Mouse (Mus musculus): ENCODE measurements around the gene Pigg.
A peak's percentile ranks its signal among the peaks of the same experiment; 100 is the strongest.
"Not testable (repeated sequence)": the region's sequence is repeated elsewhere in the genome, so short reads cannot be mapped to it uniquely, and the experiment has no call there.

Pigg gene

DNA sequence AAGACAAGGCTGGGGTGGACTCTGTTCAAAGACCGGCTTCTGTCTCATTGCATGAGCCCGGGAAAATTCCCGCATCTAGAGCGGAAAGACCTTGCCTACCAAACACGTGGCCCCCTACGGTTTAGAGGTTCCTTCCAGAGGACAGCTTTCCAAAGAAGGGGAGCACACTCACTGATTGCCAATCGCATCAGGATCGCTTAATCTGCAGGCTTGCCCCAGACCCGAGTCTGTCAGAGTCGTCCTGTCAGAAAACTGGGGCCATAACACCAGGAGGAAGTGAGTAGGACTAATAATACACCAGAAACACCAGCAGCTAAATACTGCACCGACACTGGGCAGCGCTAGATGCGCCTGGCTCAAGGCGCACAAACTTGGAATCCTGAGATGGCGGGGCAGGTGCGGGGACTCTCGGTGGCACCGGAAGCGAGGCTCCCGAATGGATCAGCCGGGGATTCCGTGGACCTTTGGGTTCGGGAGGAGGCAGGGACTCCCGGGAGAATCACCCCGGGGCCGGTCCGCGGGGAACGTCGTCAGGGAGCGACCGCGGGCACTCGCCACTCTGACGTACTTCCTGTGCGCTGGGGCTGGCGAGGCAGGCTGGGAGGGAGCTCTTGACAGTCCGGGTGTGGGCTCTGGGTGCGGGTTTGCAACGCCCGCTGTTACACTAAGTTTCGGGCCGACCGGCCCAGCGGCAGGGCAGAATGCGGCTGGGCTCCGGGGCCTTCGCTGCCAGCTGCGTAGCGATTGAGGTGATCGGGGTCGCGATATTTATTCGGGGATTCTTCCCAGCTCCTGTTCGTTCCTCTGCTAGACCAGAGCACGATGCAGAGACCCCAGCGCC lies at the start of gene Pigg:
Gene Pigg, plus strand, starts transcription at position 386 of the 841 bp plus-strand sequence.
- peak; percentile 77 for DNase-seq (ENCODE audit: low read depth, low spot score)

DNA sequence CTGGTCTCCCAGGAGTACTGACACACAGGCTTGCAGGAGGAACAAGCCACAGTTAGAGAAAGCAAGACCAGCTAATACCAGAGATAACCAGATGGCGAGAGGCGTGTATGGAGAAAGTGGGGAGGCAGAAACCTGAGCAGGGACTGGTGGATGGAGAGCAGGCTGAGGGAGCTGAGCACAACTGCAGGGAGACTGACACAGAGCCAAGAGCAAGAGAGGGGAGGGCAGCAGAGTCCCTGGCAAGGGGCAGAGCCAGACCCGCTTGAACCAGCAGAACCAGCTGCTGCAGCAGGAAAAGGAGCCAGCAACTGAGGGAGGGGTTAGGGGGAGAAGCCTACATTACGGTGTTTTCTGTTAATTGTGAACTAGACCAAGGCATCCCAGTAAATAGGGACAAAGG lies 49.7 kb upstream of the Pigg start:
- DNase-seq (ENCODE audit: low read depth, low spot score), result no peak

DNA sequence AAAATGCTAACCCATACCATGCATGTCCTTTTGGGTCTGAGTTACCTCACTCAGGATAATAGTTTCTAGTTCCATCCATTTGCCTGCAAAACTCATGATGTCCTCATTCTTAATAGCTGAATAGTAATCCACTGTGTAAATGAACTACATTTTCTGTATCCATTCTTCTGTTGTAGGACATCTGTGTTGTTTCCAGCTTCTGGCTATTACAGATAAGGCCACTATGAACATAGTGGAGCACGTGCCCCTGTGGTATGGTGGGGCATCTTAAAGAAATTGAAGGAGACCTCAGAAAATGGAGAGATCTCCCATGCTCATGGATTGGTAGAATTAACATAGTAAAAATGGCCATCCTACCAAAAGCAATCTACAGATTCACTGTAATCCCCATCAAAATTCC lies 48.6 kb upstream of the Pigg start:
- not testable (repeated sequence) for DNase-seq (ENCODE audit: low read depth, low spot score)

DNA sequence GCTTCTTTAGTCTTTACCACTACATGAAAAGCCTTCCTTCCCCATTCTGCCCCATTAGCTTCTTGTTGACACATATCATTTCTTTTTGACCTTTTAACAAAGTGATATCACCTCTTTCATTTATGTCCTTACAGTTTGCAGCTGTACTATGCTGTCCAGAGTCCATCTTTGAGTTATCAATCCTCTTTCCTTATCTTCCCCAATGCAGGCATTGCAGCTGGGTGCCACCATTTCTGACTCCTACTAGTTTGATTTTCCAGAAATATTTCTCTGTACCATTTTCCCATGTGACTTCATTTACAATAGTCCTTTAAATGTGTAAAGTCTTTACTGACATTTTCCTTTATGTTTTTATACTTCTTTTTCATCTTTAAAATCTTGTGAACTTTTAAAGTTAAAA lies 45.4 kb upstream of the Pigg start:
- DNase-seq (ENCODE audit: low read depth, low spot score), result no peak

DNA sequence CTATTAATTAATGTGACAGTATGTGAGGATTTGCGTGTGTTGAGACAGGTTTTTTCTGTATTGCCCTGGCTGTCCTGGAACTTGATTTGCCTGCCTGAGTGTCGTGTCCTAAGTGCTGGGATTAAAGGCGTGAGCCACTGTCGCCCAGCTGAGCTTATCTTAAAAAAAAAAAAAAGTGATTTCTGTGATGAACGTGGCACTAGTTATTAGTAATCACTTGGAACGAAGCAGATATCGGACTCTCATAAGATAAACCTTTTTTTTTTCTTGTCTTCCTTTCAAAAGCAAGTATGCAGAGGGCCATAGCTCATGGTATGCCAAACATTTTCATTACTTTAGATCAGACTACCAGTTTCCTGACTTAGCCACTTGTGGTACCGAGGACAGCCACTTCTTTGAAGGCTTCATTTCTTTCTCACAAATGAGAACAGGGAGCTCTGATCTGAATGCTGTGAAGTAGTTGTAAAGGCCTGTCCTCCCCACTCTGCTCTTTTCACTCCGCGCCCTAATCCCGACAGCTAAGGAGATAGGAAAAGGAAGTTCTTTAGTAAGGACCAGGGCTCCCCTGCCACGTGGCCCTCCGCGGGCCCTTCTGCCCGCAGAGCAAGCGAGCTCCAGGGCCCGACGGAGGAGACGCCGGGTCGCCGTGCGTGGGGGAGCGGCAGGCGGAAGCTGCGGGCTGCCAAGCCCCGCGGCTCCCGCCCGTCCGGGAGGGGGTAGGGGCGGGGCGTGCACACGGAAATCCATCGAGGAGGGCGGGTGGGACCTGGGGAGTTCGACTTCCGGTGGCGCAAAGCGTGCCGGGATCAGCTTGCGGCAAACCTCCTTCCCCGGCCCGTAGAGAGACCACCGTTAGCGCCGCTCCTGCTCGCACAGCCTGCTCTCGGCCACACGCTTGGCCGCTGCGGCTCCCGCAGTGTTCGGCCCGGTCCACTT lies 44.0 kb upstream of the Pigg start, which contains the start of gene Dr1:
Gene Dr1, plus strand, starts transcription at position 771 of the 936 bp plus-strand sequence.
- peak; percentile 90 for DNase-seq (ENCODE audit: low read depth, low spot score)

DNA sequence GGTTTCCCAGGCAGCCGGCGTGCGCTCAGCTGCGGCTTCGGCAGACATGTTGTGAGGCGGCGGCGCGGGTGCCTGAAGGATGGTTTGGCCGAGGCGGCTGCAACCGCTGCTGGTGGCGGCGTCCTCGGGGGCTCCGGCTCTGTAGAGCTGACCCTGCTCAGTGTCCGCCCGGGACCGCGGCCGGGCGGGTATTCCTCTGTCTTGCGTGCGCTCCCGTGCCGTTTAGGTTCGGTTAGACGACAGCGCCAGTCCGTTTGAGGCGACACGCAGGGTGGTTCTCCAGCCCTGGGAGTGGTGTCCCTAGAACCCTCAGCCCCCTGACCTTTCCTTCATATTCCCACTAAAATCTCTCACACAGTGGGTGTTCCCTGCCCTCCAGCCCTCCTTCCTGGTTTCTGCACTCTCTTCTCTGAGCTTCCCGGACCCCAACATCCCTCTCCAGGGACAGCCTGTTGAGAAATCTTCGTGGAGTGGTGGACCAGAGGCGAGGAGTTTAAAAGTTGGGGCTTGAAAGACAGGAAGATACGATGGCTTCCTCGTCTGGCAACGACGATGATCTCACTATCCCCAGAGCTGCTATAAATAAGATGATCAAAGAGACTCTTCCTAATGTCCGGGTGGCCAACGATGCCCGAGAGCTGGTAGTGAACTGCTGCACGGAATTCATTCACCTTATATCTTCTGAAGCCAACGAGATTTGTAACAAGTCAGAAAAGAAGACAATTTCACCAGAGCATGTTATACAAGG lies 43.2 kb upstream of the Pigg start:
- no peak for DNase-seq (ENCODE audit: low read depth, low spot score)

DNA sequence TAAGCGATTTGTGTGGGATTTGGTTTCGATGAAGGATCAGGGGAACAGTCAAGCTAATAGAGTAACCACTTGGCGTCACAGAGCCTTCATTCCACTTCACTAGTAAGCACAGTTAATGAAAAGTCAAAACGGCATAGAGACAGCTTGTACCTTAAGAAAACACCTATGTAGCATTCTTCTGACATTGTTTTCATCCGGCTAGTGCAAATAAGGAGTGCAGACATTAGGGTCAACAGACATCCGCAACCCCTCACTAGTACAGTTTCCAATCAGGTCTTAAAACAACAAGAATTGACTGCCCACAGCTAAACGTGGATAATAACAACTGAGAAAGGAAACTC lies 42.6 kb upstream of the Pigg start:
- no peak for DNase-seq (ENCODE audit: low read depth, low spot score)

DNA sequence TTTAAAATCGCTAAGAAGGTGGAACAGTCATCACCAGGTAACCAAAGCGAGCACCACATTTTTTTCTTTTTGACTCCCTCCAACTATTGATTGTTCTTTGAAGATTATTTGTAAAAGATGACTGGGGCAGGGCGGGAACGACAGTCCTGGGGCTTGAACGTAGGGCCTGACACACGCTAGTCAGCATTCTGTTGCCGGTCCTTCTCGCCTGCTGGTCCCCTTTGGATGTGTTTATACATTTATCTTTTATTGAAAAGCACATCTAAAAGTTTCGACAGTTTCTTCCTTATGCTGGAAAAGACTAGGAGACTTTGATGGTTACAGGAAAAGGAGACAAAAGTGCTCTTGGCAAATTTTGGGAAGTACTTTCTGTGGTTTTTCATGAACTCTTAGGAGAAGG lies 42.0 kb upstream of the Pigg start:
- DNase-seq (ENCODE audit: low read depth, low spot score), result no peak

DNA sequence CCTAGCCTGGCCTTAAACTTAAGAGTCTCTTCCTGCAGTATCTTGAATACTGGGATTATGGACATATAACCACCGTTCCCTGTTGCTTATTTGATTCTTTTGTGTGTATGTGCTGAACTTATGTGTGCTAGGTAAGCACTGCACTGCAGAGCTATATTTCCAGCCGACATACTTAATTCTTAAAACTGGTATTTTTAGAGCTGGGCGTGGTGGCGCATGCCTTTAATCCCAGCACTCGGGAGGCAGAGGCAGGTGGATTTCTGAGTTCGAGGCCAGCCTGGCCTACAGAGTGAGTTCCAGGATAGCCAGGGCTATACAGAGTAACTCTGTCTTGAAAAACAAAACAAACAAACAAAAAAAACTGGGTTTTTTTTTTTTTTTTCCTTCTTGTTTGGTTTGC lies 41.1 kb upstream of the Pigg start:
- not testable (repeated sequence) for DNase-seq (ENCODE audit: low read depth, low spot score)

DNA sequence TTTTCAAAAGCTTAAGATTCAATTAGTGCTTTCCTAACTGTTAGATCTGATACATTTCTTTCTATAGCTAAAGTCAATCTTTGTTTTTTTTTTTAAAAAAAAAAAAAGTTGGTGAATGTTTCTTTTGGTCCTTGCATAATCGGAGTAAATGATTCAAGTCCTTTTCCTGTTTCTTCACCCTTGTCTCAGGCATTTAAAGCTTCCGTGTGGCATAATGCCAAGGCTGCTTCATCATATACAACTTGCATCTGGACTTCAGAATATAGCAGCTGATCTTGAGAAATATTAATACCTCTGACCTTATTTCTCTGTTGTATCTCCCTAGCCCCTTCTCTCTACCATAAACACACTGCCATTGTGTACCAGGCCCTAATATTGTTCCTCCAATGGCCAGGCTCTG lies 25.5 kb upstream of the Pigg start:
- no peak for DNase-seq (ENCODE audit: low read depth, low spot score)

DNA sequence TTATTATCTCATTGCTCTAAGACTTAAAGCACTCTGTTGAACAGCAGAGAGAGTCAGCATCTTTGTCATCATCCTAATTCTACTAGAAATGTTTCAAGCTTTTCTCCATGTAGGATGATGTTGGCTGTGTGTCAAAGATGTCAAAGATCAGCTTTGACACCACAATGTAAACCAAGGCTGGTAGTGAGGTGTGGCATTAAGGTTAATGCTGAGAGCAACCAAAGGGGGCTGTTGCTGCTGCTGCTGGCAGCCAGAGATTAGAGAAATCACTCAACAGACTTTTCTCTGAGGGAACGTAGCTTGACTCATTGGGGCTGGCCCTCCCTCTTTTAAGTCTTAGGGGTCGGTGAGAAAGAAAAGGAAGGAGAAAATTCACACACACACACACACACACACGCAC lies 10.8 kb upstream of the Pigg start:
- no peak for DNase-seq (ENCODE audit: low read depth, low spot score)

DNA sequence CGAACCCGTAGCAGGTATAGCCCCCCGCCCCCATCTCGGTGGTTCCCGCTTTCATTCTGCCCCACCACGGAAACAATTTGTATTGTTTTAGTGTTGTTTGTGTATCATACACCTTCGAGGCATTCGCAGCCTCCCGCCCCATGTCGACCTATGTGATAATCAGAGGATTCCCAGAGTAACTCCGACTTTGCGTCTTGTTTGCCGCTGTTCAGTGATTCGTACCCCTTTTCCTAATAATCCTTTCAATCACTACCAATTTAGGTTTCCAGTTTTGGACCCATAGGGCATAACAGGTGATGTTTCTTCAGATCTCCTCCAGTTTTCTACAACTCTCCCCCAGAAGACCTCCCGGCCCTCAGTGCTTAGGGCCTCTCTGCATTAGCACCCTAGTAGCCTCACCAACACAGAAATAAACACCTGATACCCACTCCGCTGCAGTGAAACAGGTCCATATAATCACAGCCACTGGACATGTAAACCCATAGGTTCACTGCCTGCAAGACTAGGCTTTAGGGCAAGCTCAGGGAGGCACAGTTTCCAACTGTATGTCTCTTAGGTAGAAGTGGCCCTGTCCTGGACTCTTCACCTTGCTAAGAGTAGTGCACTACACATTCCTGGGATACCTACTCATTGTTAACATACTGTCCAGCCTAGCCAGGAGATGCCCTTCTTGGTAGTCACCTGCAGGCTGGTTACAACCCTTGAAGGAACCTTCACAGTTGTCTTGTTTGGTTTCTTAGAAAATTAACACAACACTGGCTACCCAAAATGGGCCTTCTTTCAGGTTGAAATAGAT lies 854 bp downstream of the Pigg start:
- no peak for DNase-seq (ENCODE audit: low read depth, low spot score)

DNA sequence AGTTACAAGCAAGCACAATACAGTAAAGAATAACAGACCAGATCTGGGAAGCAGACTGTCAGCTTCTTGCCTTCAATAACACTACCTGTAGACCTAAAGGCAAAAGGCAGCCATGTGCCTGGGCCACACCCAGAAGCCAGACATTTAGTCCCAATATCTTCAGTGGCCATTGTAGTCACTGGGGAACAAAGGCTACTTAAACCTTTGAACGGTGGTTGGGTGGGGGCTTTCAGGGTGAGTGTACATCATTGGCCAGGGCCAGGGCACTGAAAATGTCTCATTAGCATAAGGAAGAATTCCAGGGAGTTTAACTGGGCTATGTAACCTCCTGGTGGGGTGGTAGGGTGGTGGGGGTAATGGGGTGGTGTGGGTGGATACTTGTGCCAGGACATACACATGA lies 18.6 kb downstream of the Pigg start:
- no peak for DNase-seq (ENCODE audit: low read depth, low spot score)

DNA sequence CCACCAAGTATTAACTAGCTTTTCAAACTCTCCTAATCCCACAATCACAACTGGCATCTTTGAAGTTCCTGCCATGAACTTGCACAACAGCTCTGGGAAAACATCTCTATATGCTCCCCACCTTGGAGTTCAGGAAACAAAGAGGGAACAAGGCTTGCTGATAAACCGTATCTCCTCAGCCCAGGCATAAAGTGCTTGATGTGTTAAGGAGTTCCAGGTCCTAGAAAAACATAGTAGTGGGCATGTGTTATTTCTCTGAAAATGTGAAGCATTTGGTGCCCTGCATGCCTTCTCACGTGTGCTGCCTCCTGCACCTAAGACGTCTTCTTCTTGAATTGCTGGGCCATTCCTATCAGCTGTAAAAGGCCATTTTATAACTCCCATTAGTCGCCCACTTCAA lies 25.0 kb downstream of the Pigg start:
- no peak for DNase-seq (ENCODE audit: low read depth, low spot score)

DNA sequence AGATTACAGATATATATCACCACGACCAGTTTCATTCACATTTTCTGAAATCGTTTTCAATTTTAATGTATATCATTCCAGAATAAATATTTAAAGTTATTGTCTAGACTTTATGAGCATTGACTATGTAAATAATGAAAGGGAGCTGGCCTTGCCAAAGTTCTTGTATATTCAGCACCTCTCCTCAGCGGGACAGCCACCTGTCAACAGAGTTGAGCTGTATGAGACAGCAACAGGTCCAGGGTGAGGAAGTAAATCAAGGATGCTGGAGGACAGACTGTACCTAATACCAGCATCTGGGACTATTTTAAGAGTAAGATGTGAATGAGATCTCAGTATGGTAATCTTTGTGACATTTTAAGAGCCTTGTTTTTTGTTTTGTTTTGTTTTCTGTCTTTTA lies 25.6 kb downstream of the Pigg start:
- DNase-seq (ENCODE audit: low read depth, low spot score), result no peak

DNA sequence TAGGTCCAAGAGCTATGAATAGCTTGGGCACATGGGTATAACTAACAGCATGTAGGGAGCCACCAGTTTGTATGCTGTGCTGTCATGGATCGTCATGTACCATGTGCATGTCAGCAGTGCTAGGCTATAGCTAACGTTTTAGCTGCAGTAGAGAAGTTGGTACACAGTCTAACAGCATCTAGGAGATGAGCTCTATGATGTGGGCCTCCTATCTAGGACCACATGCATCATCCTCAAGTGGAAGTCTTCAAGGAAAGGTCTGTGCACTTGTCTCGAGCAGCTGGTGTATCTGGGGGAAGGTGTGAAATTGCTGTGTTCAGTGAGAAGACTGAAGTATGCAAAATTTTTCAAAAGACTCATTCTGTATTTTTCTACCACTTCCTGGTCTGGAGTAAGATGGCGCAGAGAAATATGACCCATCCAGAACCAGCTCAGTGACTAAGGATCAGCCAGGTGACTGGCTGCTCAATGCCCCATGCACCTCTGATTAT lies 31.3 kb downstream of the Pigg start:
- no peak for DNase-seq (ENCODE audit: low read depth, low spot score)

DNA sequence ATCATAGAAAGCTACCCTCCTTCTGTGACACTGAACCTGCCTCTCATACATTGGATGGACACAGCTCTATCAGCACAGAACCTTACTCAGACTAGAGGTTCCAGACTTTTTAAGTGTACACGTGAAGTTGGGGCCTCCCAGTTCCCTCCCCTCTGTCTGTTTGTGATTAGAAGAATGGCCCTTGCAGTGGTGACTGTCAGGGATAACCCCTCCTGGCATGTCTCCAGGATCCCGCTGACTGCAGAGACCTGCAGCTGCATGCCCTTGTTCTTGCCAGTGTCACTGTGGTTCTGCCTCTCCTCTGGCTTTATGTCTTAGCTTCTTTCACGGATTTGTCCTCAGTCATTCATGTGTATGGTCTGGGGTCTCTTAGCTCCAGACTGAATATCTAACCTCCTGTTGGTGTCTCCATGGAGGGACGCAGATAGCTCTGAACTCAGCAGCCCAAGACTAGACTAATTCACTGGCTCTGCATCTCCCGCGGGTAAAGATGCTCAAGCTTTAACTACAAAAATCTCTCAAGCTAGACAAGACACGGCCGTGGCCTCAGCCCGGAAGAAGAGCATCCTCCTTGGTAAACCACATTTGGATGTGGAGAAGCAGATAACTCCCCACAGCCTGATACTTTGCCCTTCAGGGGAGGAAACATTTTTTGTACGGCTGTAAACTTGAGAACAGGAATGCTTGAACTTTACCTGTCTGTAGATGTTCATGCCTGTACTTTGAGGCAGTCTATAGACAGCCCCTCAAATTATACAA lies 33.1 kb downstream of the Pigg start:
- DNase-seq (ENCODE audit: low read depth, low spot score), result no peak

DNA sequence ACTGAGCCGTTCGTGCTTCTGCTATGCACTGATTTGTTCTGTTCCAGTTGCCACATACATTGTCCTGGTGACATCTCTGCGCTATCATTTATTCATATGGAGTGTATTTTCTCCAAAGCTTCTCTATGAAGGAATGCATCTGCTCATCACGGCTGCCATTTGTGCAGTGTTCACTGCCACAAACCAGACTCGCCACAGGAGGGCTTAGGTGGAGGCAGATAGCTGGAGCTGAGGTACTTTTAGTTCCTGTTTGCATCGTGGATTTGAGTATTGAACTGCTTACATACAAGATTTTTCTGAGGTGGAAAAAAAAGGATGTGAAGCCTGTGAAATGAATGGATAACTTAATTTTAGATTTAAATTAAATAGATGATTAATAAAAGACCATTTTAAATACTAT lies 35.4 kb downstream of the Pigg start:
- DNase-seq (ENCODE audit: low read depth, low spot score), result no peak

DNA sequence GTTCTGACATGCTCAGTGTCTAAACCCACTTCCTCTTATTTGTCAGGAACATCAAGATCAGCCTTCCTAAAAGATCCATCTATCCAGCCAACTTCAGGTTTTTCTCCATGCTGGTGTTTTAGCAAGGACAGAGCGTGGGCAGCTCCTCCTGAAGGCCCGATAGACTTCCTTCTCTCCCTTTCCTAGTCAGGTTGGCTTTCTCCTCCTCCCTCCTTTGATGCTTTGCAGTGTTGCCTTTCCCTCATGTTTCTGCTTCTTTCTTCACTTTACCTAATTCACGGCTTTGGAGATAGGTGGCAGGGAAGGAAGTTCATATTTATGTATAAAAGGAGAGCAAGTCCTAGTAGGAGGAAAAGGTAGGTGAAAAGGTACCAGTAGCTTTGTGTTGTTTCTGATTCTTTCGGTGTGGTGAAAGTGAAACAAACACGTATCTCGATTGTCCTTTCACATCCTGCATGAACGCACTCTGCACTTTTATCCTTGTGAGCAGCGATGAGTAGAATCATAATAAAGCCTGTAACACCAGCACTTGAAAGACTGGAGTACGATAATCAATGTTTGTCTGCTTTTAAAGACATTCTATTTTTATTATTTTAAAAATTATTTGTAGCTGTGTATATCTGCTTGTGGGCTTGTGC lies 37.2 kb downstream of the Pigg start:
- no peak for DNase-seq (ENCODE audit: low read depth, low spot score)

DNA sequence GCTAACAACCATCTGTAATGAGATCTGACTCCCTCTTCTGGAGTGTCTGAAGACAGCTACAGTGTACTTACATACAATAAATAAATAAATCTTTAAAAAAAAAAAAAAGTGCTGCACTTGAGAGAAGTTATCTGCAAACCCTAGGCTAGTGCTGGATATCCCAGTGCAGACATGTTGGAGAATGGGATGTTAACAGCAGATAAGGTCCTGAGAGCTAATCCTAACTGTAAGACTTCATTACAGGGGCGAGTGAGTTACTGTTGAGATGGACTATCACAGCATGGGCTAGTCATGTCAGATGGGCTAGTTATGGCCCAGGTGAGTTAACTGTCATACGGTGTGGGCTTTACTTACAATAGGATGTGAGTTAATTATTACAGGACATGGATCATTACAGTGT lies 41.6 kb downstream of the Pigg start:
- DNase-seq (ENCODE audit: low read depth, low spot score), result no peak
